Mouse (Mus musculus): ENCODE results near the gene Tmem88. TPM values are rescaled to one million over a fixed set of nuclear protein-coding genes. Genes with fewer than 3 reads are reported as not detected.

Gene Tmem88
- total and polyA plus RNA-seq, 3 experiments: 0.16 to 0.25 TPM; not detected in 1

DNA sequence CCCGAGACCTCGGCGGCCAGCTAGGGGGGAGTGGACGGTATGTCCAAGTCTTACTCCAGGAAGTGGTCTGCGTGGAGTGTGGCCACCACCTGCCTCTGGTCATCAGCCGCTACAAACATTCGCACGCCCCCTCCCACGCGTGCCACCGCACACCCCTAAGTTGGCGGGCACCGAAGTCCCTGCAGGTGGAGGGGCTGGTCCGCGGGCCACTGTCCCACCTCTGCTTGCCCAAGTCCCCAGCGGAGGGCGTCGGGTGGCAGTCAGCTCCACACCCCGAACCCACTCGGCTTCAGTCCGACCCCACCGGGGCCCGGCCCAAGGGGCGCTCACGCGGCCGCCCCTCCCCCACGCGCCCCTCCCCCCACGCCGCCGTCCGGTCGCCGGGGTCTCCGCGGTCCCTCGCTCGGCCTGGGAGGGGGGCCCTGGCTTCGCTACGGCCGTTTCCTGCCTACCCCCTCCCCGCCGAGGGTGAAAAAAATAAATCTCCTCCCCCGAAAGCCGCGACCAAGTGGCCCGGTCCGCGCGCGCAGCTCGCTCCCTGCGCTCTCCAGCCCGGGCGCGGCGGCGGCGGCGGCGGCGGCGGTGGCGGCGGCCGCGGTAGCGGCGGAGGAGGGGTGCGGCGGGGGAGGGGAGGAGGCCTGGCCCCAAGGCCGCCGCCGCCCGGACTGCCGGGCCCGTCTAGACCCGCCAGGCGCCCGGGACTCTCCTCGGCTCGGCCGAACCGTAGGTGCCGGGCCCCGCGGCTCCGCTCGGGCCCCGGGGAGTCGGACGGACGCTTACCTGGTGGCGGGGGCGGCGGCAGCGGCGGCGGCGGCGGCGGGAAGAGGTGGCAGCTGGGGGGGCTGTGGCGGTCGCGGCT lies 29.4 kb downstream of the Tmem88 start:
- H3K4me1 ChIP-seq (ENCODE audit: control insufficient read depth in 1 of 2, insufficient read depth in 2 of 2): peaks cover 7 to 36% of the 10 kb centered on the region in 2 experiments
- in situ Hi-C loops (cut with MboI; ENCODE audit: low pct_ligation_motif_present, low pct_unique_long_range_greater_than_20kb, low sequenced_read_pairs) (loop anchor here (5.0 kb wide), 2 partner anchors 36 to 101 kb away; no protein-coding TSS in a partner anchor), dilution Hi-C loops (cut with MboI; ENCODE audit: extremely low pct_ligation_motif_present, extremely low pct_unique_long_range_greater_than_20kb, low sequenced_read_pairs) (no loop called here)

DNA sequence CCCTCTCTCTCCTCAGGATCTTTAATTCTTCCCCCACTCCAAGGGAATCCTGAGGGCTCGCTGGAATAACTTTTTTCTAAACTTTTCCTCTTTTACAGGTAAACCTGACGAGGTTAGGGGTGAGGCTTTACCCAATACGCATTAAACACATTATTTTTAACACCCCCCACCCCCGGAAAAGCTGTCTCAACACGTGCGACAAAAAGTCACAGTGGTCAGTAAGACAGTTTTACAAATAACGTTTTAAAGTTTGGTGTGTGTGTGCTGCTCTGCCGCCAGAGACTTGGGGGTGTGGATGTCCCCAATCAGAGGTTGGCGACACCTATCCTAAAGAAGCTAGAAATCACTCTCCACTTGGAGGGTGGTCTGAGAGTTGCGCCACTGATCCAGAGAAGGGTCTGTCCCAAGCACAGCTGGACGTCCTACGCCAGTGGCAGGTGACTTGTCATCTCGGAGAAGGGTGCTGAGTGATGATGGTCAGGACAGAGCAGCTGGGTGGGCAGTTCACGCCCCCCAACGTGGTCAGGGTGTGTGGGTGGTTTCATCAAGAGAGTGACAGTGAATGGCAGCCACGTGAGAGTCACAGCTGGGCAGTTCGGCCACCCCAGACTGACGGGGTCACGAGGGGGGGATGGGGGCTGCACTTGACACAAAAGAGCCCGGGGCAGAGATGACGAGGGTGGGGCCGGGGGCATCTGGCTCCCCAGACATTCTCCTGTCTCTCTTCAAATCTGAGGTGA lies 30.2 kb downstream of the Tmem88 start:
- dilution Hi-C loops (cut with MboI; ENCODE audit: extremely low pct_ligation_motif_present, extremely low pct_unique_long_range_greater_than_20kb, low sequenced_read_pairs): no loop called here
- peak overlapping the region; percentile 76 to 84 (median 78) for H3K4me3 ChIP-seq (replicated peaks in 1 of 3; ENCODE audit: low read depth in 2 of 3, low read length in 2 of 3, poor library complexity in 1 of 3)
- H3K9ac ChIP-seq (ENCODE audit: insufficient read depth, low read depth): peak overlapping the region; percentile 100
- in situ Hi-C loops (cut with MboI; ENCODE audit: low pct_ligation_motif_present, low pct_unique_long_range_greater_than_20kb, low sequenced_read_pairs): loop anchor here (5.0 kb wide), 2 partner anchors 35 to 100 kb away; no protein-coding TSS in a partner anchor
- peaks cover 5 to 39% of the 10 kb centered on the region in 2 experiments for H3K36me3 ChIP-seq (replicated peaks in 1 of 2; ENCODE audit: control insufficient read depth in 1 of 2, insufficient read depth in 1 of 2, low read length in 1 of 2)
- H3K79me2 ChIP-seq (replicated peaks; ENCODE audit: control insufficient read depth, extremely low read depth, insufficient read depth, poor library complexity, severe bottlenecking): peaks cover 3% of the 10 kb centered on the region; the same call in 1 of the 2 replicates
- peak overlapping the region; percentile 49 for H3K27ac ChIP-seq (ENCODE audit: insufficient read depth, low read depth)
- H3K4me2 ChIP-seq (ENCODE audit: insufficient read depth, low read depth, poor library complexity, severe bottlenecking): peak overlapping the region; percentile 96
- H3K4me1 ChIP-seq (ENCODE audit: control insufficient read depth in 1 of 2, insufficient read depth in 2 of 2): peaks cover 7 to 40% of the 10 kb centered on the region in 2 experiments
- no peaks in the 10 kb centered on the region for H3K9me3 ChIP-seq (replicated peaks; ENCODE audit: low read length)
- H3K27me3 ChIP-seq (replicated peaks): no peaks in the 10 kb centered on the region
- DNase-seq (ENCODE audit: extremely low read depth): peak; percentile 43
- TF ChIP-seq MEF2A (IDR thresholded peaks at IDR 0.05; ENCODE audit: borderline replicate concordance, low read depth, low read length) (no peak; the same call in none of the 2 replicates), CTCF (conservative IDR thresholded peaks at IDR 0.05 in 1 of 2, IDR thresholded peaks at IDR 0.05 in 1 of 2; ENCODE audit: low read depth in 2 of 2, low read length in 2 of 2) (no peak), IRF4 (IDR thresholded peaks at IDR 0.05; ENCODE audit: low read depth, low read length) (no peak), ETS1 (conservative IDR thresholded peaks at IDR 0.05; ENCODE audit: low read depth, low read length) (0 out of 2 replicates have a peak, but pooled peaks have one; percentile 33), CHD1 (IDR thresholded peaks at IDR 0.05; ENCODE audit: low read depth, low read length) (peak; percentile 1; the same call in 1 of the 2 replicates), HCFC1 (IDR thresholded peaks at IDR 0.05; ENCODE audit: low read depth, low read length) (0 out of 2 replicates have a peak, but pooled peaks have one; percentile 26), NRF1 (IDR thresholded peaks at IDR 0.05; ENCODE audit: low read depth, low read length) (no peak), SIN3A (IDR thresholded peaks at IDR 0.05; ENCODE audit: low read length) (peak; percentile 79), E2F4 (IDR thresholded peaks at IDR 0.05; ENCODE audit: insufficient replicate concordance, low read depth, low read length) (no peak), USF2 (conservative IDR thresholded peaks at IDR 0.05; ENCODE audit: low read depth, low read length) (no peak), SMC3 (IDR thresholded peaks at IDR 0.05; ENCODE audit: low read depth, low read length) (no peak), ELF1 (IDR thresholded peaks at IDR 0.05; ENCODE audit: low read depth, low read length) (0 out of 2 replicates have a peak, but pooled peaks have one; percentile 12), BHLHE40 (IDR thresholded peaks at IDR 0.05; ENCODE audit: low read depth, low read length) (peak; percentile 83), MAX (IDR thresholded peaks at IDR 0.05; ENCODE audit: low read length) (peak; percentile 53), MYC (IDR thresholded peaks at IDR 0.05; ENCODE audit: low read depth, low read length) (peak; percentile 63; the same call in 1 of the 2 replicates), NELFE (IDR thresholded peaks at IDR 0.05; ENCODE audit: low read depth, low read length) (peak; percentile 44; the same call in 1 of the 2 replicates), TCF12 (IDR thresholded peaks at IDR 0.05; ENCODE audit: low read depth, low read length) (peak; percentile 51), MXI1 (IDR thresholded peaks at IDR 0.05; ENCODE audit: low read depth, low read length) (peak; percentile 83)

More for the DNA sequence above, 29.4 kb downstream of the Tmem88 start:
- H3K36me3 ChIP-seq (replicated peaks in 1 of 2; ENCODE audit: control insufficient read depth in 1 of 2, insufficient read depth in 1 of 2, low read length in 1 of 2): peaks cover 5 to 39% of the 10 kb centered on the region in 2 experiments
- H3K9me3 ChIP-seq (replicated peaks; ENCODE audit: low read length): no peaks in the 10 kb centered on the region
- DNase-seq (ENCODE audit: extremely low read depth): peak; percentile 23
- H3K27me3 ChIP-seq (replicated peaks): no peaks in the 10 kb centered on the region
- H3K9ac ChIP-seq (ENCODE audit: insufficient read depth, low read depth): peak overlapping the region; percentile 100
- H3K79me2 ChIP-seq (replicated peaks; ENCODE audit: control insufficient read depth, extremely low read depth, insufficient read depth, poor library complexity, severe bottlenecking): peaks cover 3% of the 10 kb centered on the region; the same call in 1 of the 2 replicates
- peak; percentile 58; the same call in 1 of the 2 replicates for TF ChIP-seq NRF1 (IDR thresholded peaks at IDR 0.05; ENCODE audit: low read depth, low read length)
- no peak for TF ChIP-seq MXI1 (IDR thresholded peaks at IDR 0.05; ENCODE audit: low read depth, low read length)
- TF ChIP-seq USF1 (IDR thresholded peaks at IDR 0.05; ENCODE audit: low read depth, low read length): no peak
- TF ChIP-seq SIN3A (IDR thresholded peaks at IDR 0.05; ENCODE audit: low read length): peak; percentile 57; the same call in 1 of the 2 replicates
- no peak for TF ChIP-seq MEF2A (IDR thresholded peaks at IDR 0.05; ENCODE audit: borderline replicate concordance, low read depth, low read length)
- peak; percentile 26; the same call in 1 of the 2 replicates for TF ChIP-seq POLR2A (IDR thresholded peaks at IDR 0.05; ENCODE audit: low read depth, low read length)
- peak; percentile 25; the same call in 1 of the 2 replicates for TF ChIP-seq ELF1 (IDR thresholded peaks at IDR 0.05; ENCODE audit: low read depth, low read length)
- no peak; the same call in 1 of the 2 replicates for TF ChIP-seq NELFE (IDR thresholded peaks at IDR 0.05; ENCODE audit: low read depth, low read length)
- no peak for TF ChIP-seq POLR2AphosphoS2 (IDR thresholded peaks at IDR 0.05; ENCODE audit: low read depth, low read length)
- no peak for TF ChIP-seq IRF4 (IDR thresholded peaks at IDR 0.05; ENCODE audit: low read depth, low read length)
- TF ChIP-seq ZMIZ1 (IDR thresholded peaks at IDR 0.05; ENCODE audit: low read depth, low read length): no peak
- no peak for TF ChIP-seq MAFK (IDR thresholded peaks at IDR 0.05; ENCODE audit: insufficient replicate concordance, low read length)
- TF ChIP-seq SMC3 (IDR thresholded peaks at IDR 0.05; ENCODE audit: low read depth, low read length): no peak
- no peak for TF ChIP-seq CTCF (conservative IDR thresholded peaks at IDR 0.05 in 1 of 2, IDR thresholded peaks at IDR 0.05 in 1 of 2; ENCODE audit: low read depth in 2 of 2, low read length in 2 of 2)
- no peak for TF ChIP-seq MAX (IDR thresholded peaks at IDR 0.05; ENCODE audit: low read length)
- TF ChIP-seq PAX5 (IDR thresholded peaks at IDR 0.05; ENCODE audit: low read length): no peak
- TF ChIP-seq USF2 (conservative IDR thresholded peaks at IDR 0.05; ENCODE audit: low read depth, low read length): no peak
- no peak for TF ChIP-seq MAZ (IDR thresholded peaks at IDR 0.05; ENCODE audit: low read depth, low read length)
- TF ChIP-seq RCOR1 (conservative IDR thresholded peaks at IDR 0.05; ENCODE audit: low read depth, low read length): no peak
- TF ChIP-seq GABPA (IDR thresholded peaks at IDR 0.05; ENCODE audit: insufficient replicate concordance, low read depth, low read length): no peak
- TF ChIP-seq HCFC1 (IDR thresholded peaks at IDR 0.05; ENCODE audit: low read depth, low read length): no peak; the same call in 1 of the 2 replicates
- TF ChIP-seq CHD2 (IDR thresholded peaks at IDR 0.05; ENCODE audit: low read length): peak; percentile 94
- TF ChIP-seq ZNF384 (IDR thresholded peaks at IDR 0.05; ENCODE audit: low read depth, low read length): peak; percentile 79
- TF ChIP-seq ZKSCAN1 (IDR thresholded peaks at IDR 0.05; ENCODE audit: borderline replicate concordance, low read depth, low read length): no peak
- no peak; the same call in 1 of the 2 replicates for TF ChIP-seq TCF12 (IDR thresholded peaks at IDR 0.05; ENCODE audit: low read depth, low read length)
- peak overlapping the region; percentile 96 for H3K4me2 ChIP-seq (ENCODE audit: insufficient read depth, low read depth, poor library complexity, severe bottlenecking)
- peak overlapping the region; percentile 76 to 84 (median 78) for H3K4me3 ChIP-seq (replicated peaks in 1 of 3; ENCODE audit: low read depth in 2 of 3, low read length in 2 of 3, poor library complexity in 1 of 3)
- peak overlapping the region; percentile 49 for H3K27ac ChIP-seq (ENCODE audit: insufficient read depth, low read depth)

Data from CH12.LX (cell line).